Mouse (Mus musculus) thymus, postnatal 25 days (tissue): ENCODE measurements around the gene Leap2.
"Not testable (repeated sequence)": the region's sequence is repeated elsewhere in the genome, so short reads cannot be mapped to it uniquely, and the experiment has no call there.

ENCODE experiments used
- DNase-seq: peaks from one replicate; pipeline ENCODE4 v3.0.0; 2022

Leap2 gene

DNA sequence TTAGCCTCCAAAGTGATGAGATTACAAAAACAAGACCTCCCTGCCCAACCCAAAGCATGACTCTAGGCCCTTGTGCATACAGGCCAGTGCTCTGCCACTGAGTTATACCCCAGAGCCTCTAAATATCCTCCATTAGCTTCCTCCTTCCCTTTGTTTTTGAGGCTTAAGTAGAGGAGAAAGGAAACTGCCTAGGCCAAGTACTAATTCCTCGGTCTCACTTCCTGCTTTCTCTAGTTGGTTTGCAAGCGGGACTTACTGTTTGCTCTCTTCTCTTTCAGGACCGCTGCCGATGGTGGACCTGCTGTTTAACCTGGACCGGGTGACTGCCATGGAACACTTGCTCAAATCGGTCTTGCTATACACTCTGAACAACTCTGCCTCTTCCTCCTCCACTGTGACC lies 13.4 kb upstream of the Leap2 start:
- DNase-seq, result no peak

DNA sequence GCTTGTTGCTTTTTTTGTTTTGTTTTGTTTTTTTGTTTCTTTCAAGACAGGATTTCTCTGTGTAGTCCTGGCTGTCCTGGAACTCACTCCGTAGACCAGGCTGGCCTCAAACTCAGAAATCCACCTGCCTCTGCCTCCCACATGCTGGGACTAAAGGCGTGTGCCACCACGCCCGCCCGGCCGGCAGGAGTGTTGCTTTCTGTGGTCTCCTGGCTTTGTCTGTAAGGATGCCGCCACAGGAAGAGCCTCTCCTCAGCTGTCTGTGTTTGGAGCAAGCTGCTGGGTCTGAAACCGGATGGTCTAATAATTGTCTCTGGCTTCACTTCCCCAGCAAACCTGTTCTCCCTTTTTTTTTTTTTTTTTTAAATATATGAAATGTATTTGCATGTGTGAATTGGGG lies 12.5 kb upstream of the Leap2 start:
- DNase-seq, result no peak

DNA sequence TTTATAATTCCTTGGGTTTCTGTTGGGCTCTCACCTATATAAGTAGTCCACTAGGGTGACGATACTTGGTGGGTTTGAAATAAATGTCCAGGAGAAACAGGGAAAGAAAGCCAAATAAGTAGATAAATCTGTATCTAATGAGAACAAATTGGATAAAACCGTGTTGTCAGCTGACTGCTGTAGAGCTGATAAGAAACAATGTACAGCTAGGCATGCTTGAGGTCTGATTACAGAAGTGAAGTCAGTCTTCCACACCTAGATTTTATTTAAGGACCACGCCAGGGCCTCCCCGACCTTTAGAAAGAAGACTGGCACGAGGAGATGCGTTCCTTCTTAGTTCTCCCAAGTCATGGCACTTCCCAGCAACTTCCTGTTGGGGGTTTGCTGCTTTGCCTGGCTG lies 10.1 kb upstream of the Leap2 start:
- no peak for DNase-seq

DNA sequence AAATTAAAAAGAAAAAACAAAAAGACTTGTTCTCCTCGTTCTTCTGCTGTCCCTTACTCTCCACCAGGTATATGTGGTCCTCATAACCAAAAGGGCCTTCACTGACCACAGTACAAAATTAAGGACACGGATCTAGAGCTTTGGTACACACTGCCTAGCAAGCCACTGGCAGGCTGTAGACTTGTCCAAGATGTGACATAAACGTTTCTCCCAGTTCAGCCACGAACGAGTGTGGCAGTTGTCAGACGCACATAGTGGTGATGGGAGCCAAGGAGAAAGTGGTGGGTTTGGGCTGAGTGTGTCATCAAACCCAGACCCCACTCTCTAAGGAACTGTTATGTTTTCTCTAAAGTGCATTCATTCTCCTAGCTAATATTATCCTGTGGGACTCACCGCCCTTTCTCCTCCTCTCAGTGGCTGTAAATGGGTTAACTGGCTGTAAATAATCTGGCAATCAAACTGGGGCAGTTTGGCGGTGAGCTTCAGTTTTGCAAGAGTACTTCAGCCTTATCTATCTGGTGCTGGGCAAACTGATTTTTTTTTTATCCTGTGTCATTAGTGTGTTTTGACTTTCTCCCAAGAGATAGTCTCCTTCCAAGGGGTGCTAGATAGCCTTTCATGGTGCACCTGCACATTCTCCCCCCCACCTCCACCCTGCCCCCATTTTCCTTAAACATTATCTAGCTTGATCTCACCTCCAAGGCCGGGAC lies 8.5 kb upstream of the Leap2 start:
- no peak for DNase-seq

DNA sequence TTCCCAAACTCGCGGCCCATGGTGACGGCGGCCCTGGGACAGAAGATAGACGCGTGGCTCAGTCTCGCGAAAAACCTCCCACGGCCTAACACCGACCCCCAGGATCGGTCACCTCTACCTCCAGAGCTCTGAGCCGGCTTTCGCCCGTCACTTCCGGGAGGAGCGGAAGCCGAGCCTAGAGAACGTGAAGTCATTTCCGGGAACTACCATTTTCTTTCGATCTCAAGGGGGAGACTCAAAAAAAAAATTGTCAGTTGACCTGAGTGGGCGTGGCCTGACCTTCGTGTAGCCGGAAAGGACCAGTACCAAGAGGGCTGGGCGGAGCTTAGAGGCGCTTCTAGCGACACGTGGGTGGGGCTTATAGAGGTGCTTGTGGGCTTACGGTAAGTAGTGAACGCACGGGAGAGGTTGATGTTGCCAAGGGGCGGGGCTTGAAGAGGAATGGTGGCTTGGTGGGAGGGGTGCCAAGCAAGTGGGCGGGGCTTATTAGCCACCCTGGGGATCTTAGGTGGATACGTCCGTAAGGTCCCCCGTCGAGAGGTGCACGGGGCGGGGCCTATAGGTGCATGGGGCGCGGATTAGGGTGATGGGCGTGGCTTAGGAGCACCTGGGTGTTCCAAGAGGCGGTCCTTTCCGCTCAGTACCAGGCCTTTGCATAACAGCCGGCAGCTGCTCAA lies 7.8 kb upstream of the Leap2 start, which contains the start of the genes Uqcrq and Gdf9:
Uqcrq (minus strand) TSS at position 162 of the 677 bp plus-strand sequence.
Gdf9 (plus strand) TSS at position 354 of the 677 bp plus-strand sequence.
- peak; percentile 99 for DNase-seq

DNA sequence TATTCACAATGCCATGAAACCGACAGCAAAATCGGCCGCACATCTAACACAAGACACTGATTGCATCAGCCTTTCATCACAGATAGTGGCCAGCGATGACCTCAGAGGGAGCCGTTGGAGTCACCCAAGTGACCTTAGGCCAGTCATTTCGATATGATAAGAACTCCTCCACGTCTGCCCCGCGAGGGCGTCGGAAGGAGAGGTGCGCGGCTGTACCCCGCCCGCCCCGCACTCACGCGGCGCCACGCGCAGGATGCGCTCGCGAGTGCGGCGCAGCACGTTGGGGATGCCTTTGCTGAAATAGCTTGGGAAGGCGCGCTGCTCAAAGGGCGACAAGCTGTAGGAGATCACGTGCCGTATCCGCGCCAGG lies 7.3 kb upstream of the Leap2 start:
- DNase-seq, result no peak

DNA sequence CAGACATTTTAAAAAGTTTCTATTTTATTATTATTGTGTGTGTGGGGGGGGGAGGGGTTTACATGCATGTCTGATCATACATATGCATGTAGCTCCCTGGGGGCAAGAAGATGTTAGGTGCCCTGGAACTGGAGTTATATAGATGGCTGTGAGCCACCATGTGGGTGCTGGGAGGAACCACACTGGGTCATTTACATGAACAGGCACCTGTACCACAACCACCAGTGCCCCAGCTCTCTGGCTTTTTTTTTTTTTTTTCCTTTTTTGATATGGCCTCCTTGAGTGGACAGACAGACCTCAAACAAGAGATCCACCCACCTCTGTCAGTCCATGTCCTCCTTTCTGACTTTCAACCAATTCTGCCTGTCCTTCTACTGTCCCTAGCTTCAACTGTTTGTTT lies 6.2 kb upstream of the Leap2 start:
- no peak for DNase-seq

DNA sequence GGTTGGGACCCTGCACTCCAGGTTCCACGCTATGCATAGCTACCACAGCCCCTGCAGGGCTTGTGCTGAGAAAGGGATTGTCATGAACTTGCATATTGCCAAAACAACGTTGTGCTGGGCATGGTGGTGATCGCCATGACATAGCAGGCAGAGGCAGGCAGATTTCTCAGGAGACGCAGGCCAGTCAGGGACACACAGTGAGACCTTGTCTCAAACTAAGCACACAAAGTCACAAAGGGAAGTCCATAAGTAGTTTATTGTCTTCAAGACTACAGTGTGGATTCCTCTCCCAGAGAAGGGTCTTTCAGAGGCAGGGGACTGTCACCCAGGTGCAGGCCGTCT lies 5.7 kb upstream of the Leap2 start:
- no peak for DNase-seq

DNA sequence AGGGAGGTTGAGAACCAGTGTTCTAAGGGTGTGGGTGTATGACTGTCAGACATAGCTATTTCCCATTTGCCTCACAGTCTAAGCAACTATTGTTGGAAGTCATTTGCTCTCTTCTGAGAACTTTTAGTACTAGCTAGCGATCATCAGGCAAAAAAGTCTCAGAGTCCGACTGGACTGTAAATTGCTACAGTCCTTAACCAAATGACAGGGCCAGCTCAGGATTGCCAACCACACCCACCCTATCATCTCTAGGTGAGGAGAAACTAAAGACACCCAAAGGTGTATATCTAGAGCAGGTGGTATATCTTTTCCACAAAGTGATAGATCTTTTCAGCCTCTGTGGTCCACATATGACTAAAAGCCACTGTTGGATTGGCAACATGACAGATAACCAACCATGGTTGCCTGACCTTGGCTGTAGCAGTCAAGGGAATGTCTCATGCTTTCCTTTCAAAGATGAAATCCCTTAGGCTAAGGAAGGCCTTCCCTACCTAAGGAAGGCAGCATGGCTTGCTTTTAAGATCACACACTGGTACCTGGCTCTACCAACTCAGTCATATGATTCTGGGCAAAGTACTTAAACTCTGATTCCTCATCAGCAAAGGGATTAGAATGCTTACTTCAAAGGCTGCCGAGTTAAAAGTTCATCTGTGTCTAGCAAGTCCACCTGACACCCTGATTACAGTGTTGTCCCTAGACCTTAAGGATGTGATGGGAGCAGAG lies 5.2 kb upstream of the Leap2 start:
- no peak for DNase-seq

DNA sequence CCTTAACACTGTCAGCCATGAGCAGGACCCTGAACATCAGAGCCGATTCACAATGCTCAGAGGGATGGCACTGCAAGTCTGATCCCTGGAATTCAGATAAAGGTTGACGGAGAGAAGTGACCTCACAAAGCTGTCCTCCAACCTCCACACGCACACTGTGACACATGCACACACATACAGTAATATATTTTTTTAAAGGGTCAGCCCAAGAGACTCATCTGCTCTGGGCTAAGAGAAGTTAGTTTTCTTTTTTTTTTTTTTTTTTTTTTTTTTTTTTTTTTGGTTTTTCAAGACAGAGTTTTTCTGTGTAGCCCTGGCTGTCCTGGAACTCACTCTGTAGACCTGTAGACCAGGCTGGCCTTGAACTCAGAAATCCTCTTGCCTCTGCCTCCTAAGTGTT lies 3.9 kb upstream of the Leap2 start:
- not testable (repeated sequence) for DNase-seq

DNA sequence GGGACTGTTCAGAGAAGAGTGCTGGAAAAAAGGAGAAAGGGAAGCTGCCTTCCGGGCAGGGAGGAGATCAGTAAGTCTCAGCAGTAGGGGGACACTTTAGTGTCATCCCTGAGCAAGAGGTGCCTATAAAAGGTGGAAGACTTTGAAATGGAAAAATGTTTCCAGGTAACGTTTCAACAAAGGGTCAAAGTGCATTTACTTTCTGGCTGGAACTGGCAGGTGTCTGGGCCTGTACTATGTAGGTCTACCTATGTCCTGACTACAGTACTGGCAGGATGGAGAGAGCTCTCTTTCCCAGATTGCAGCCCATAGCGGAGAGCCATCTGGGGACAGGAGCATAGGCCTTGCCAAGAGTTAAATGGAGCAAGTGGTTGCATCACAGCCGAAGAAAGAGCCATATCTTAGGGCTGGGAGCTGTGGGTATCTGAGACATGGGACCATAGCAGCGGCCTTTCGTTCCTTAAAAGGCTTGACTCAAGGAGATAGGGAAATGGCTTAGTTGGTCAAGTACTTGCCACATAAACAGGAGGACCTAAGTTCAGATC lies 2.8 kb upstream of the Leap2 start:
- DNase-seq, result no peak

DNA sequence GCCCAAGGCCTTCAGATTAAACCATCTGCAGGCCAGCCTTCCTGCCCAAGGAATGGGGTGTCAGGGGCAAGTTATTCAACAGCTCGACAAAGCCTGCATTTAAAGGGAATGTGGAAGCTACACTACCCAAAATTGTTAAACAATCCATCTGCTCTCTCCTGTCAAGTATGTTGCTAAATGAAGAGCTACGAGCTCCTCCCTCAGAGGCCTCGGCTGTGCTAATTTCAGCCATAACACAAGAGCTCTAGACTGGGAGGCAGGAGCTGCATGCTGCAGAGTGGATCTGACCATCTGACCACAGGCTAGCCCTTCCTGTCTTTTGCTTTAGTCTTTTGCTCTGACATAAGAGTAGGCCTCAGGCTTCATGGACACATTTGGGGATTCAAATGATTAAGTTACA lies 2.3 kb upstream of the Leap2 start:
- no peak for DNase-seq

DNA sequence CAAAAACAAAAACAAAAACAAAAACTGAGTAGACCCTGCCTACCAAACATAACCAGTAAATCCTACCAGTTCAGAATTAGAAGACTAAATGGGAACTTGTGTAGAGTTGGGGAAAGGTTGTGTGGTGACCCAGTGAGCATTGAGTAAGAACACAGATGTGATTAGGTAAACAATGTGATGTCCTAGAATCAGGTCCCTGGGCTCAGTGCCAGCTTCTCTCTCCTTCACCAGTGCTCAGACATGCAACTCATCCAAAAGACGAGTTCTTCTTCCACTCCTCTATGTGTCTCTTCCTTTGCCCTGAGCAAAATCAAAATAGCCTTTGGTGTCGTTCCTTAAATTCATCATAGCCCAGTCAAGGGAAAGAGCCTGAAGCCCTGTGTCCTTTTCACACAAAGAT lies 1.9 kb upstream of the Leap2 start:
- no peak for DNase-seq

DNA sequence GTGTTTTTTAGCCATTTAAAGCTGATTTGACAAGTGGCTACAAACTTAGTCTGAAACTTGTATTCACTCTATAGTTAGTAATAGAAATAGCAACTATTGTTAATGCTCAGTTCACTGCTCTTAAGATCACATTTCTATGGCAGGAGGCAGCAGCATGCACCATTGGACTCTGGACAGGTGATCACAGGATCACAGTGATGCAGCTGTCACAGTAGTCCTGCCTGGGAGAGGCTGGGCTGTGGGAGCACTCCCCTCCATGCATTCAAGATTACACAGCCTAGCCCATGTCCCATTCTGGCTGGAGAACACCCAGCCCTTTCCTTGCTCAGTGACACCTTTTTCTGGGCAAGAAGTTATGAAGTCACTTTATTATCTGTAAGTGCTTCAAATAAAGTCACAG lies 4.9 kb downstream of the Leap2 start:
- no peak for DNase-seq

DNA sequence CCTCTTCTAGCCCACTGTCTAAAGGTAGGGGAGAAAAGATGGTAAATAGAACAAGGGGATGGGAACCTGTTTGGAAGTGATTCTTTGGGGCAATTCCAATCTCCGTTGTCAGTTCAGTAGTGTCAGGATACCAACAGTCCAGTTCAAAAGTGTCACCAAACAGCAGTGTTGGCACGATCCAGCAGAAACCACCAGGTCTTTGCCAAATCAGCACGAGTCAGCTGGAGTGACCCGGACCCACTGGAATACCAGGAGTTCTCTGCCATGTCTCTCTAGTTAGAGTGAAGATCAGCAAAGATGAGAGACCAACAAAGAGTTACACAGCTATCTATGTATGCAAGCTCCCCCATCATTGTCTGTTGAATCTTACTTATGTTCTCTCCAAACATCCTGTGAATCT lies 9.1 kb downstream of the Leap2 start:
- DNase-seq, result no peak

DNA sequence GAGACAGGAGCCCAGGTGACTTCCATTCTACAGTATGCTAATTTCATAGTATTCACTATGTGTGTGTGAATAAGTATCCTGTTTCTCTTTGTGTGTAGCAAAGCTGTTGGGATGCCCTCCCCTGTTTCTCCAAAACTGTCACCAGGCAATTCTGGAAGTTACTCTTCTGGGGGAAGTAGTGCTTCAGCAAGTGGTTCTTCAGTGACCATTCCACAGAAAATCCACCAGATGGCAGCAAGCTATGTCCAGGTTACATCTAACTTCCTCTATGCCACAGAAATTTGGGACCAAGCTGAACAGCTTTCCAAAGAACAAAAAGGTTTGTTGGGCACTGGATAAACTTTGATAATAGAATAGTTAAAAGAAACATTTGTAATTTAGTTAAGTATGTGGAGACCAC lies 11.2 kb downstream of the Leap2 start:
- DNase-seq, result no peak

DNA sequence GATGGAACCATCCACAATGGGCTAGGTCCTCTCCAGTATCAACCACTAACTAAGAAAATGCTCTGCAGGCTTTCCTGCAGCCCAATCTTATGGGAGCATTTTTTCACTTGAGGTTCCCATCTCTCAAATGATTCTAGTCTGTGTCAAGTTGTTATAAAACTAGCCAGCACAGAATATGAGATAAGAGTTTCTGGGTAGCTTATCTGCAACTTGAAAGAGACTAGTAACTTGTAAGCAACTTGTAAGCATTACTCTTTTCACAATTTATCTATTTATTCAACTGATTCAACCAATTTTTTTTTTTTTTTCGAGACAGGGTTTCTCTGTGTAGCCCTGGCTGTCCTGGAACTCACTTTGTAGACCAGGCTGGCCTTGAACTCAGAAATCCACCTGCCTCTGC lies 19.3 kb downstream of the Leap2 start:
- no peak for DNase-seq

DNA sequence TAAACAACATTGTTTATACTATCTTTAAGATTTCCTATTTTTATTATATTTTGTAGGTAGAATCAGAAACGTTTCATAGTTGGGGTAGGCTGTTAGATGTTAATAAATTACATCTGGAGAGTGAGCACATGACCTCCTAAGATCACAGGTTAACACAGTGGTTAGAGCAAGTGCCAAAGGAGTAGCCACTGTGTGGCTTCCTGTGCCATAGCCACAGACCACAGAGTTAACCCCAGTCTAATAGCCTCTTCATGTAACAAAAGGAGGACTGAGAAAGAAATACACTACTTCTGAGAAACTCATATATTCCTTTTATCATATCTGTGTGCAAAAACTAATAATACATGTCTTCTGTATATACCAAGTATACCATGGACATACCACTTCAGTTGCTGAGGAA lies 29.1 kb downstream of the Leap2 start:
- no peak for DNase-seq

DNA sequence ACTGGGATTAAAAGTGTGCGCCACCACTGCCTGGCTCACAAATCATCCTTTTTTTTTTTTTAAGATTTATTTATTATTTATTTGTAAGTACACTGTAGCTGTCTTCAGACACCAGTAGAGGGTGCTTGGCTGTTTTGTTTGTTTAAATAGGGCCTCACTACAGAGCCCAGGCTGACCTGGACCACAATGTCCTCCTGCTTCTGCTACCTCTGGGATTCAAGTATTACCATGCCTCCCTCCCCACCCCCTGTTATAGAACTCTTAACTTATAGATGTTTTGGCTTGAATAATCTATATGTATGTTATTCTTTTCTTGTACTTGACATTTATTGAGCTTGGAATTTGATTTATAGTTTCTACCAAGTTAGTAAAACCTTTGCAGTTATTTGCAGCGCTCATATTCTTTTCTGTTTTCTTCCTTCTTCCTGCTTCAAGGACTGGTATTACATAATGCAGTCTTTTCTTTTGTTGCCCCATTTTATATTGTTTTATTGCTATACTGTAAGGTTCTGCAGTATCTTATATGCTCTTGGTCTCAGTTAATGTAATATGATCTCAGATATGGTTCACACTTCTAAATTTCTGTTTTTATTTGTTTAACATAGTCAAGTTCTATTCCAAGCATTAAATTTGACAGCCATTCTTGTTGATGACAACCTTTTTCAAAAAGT lies 39.1 kb downstream of the Leap2 start:
- DNase-seq, result no peak

DNA sequence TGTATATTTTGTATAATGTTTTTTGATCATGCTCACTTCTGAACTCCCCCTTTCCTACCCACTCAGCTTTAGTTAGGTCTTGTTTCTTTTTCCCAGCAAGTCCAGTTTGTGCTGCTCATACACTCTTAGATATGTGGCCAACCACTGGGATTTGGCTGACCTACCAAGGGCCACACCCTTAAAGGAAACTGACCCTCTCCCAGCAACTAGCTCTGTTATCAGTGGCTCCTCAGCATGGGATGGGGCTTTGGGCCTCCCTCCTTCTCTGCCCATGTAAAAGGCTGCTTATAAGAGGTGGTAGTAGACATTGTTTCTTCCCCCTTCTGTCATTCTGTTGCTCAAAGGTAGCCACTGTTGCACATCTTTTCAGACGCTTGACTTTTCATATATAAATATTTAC lies 44.1 kb downstream of the Leap2 start:
- no peak for DNase-seq
